Mouse (Mus musculus) erythroblast, adult 5-6 weeks (primary cell): Measurements from ENCODE around the gene Rap1b. TPM values are rescaled to one million over a fixed set of nuclear protein-coding genes. Genes with fewer than 3 reads are reported as not detected.

Experiments
- ATAC-seq: replicated peaks from 2 replicates; pipeline ENCODE4 v1.8.0; 2016; ENCODE audit warnings: moderate number of reproducible peaks, mild to moderate bottlenecking, moderate TSS enrichment, inconsistent platforms; ENCODE audit not compliant: poor library complexity, low FRiP score, severe bottlenecking
- total RNA-seq, 2 experiments: library from RNA; stranded (forward) in 1 of 2; stranded (reverse) in 1 of 2; fragments of 150-400 nt in 1 of 2; fragments of 200-764, 138-1000 nt in 1 of 2; gene quantifications; 2 replicates each; pipeline versions ENCODE4 v1.2.3 to v1.2.4; 2015 to 2017; ENCODE audit warnings: low replicate concordance in 2 of 2

Gene Rap1b
- total RNA-seq, 2 experiments from 2014 or later, result 33.7 to 134 TPM

DNA sequence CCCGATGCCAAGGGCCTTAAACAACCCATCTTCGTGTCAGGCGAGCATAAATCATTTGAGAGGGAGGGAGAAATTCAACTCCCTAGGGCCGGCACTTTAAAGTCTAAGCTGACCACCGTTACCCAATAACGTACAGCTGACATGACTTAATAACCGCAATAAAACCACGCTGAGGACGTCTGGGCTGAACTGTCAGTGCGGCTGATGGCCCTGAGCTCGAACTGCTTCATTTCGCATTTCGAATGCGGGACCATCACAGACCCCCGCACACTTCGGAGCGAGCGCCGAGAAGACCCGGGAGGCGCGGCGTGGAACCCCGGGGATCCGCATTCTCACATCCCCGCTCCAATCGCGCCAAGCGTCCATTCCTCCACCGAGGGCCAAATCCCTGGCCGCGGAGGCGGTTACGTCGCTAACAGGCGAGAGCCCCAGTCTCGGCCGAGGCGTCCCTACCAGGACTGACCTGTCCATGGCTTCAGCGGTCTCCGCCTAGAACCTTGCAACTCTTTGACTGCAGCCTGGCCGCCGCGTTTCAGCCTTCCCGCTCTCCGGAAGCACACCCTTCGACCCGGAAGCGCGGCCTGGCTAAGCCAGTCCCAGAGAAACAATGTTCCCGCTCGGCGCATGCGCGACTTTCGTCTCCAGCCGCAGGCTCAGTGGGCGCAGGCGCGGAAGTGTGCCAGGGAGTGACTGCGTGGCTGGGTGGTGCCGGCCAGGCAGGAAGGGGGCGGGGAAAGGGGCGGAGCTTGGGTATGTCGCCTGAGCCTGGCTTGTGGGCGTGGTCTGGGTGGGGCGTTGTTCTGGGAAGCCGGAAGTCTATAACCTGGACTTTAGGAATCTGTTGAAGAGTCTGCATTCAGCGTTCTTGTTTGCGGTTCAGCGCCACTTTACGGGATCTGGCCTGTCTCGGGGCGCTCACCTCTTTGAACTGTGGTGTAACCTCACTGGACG lies 53.4 kb downstream of the Rap1b start, which contains the start of gene Nup107:
Nup107 (minus strand) TSS at position 565 of the 951 bp plus-strand sequence.
- peak; percentile 94 for ATAC-seq

DNA sequence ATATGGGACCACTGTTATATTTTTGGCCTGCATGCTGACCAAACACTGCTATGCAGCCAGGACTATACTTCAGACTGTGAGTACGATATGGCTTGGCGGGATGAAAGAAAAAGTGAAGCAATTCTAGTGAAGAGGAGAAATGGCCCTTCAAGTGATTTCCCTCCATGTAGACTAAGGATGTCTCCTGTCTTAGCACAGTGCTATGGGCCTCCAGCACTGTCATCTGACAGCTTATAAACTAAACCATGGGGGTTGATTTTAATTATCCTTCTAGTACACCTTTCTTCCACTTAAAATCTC lies 54.7 kb downstream of the Rap1b start:
- no peak for ATAC-seq

DNA sequence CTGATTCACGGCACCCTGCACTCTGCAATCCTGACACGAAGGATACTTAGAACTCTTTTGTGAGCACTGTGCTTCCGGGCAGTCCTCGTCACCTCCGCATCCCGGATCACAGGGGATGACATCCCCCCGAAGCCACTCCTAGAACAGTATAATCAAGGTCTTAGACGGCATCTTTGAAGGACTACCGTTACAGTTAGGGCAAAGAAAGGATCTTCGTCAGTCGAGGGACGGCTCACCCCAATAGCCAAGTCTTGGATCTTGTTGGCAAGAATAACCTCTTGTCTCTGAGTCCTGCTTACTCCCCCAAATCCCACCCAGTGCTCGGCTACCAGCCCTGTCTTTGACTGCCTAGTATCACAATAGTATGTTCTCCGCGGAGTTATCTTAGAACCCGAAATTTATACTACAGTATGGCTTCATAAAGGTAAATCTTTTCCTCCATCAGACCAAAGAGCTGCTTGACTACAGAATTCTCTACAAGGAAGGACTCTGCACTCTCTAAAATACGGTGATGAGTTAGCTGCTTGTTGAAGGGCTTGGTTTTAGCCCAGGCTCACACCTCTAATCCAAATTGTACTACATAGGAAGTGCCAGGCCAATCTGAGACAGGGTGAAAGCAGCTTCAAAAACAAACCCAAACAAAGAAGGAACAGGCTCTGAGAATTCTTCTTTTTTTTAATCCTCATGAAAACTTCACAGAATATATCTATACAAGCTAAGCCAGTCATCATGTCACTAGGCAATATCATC lies 55.2 kb downstream of the Rap1b start:
- no peak for ATAC-seq

DNA sequence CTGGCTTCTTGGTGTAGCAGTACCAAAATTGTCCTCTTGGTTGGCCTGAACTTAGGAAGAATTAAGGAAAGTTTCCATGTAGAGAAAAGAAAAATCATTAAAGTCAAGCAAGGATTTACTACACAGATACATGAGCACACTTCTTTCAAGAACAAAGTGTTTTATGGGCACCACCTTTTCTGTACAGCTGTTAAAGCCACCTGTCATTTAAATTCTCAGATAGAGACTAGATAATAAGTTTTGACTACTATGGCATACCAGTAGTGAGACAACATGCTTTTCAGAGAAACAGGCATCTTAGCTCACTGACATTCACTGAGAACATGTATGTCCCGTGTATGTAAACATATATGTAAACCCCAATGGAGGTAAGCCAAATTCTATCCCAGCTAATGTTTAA lies 55.8 kb downstream of the Rap1b start:
- no peak for ATAC-seq

DNA sequence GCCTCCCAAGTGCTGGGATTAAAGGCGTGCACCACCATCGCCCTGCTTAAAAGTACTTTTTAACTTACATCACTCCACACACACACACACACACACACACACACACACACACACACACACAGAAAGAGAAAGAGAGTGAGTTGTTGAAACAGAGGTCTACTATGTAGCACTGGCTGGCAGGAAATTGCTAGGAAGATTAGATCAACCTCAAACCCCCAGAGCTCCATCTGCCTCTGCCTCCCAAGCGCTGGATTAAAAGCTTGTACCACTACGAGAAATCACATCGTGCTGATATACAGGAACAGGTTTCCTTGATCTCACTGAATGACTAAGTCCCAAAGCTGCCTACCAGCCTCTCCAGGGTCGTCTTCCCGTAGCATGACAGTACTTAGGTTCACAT lies 61.2 kb downstream of the Rap1b start:
- ATAC-seq, result no peak

DNA sequence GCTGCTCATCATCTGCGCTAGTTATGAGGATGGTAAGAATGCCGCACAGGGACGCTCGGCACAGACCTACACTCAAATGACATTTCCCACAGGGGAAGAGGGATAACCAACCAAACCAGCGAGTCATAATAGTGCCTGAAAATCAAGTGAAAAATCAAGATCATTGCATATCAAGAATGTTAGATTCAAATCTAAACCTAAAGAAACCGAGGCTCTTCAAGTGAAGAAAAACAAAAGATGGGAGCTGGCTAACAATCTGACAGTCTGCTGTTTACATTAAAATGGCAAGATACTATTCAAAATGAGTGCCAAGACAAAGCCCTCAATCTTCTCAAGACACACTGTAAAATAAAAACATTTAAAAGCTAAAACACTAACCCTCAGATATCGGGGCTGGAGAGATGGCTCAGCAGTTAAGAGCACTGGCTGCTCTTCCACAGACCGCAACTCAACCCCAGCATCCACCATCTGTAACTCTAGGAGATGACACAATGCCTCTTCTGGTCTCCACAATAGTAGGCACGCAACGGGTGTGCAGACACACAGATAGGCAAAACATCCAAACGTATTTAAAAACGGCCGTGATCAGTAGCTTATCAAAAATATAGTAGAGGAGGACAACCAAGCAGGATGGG lies 61.9 kb downstream of the Rap1b start:
- ATAC-seq, result no peak

GRCm38 (mm10) chr10:117782491-117783260 lies 63.2 kb downstream of the Rap1b start:
- no peak for ATAC-seq

GRCm38 (mm10) chr10:117782056-117782455 lies 63.8 kb downstream of the Rap1b start:
- ATAC-seq, result no peak

DNA sequence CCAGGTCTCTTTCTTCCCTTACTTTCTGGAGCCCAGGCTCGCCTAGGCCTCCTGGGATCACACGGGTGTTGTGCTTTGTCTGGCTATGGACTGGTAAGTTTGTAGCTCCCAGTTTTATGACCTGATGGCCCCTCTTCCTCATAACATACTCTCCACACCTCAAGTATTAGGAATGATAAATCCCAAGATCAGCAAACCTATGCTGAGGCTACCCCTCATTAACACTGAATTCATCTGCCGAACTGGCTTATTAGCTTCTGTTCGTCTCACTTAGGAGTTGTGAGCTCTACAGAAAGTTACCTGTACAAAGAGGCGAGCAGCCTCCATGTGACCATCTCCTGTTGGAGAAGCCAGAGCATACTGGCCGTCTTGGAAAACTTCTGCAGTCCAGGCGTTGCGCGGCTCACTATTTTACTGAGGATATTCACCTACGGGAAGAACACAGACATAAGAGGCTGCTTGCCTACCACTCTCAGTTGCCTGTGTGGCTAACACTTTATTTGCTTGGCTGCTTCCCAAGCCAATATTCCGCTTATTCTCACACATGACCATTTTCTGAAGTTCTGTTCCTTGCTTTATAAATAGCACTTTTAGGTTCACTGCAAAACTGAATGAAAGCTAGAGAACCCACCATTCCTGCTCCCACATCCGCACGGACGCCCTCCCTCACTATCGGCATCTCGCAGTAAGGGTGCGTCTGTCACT lies 64.7 kb downstream of the Rap1b start:
- no peak for ATAC-seq

- ATAC-seq, result no peak
Observed at GRCm38 (mm10) chr10:117780306-117780911, 65.4 kb downstream of the Rap1b start.

GRCm38 (mm10) chr10:117779581-117780305 lies 66.1 kb downstream of the Rap1b start:
- no peak for ATAC-seq

GRCm38 (mm10) chr10:117778951-117779350 lies 66.9 kb downstream of the Rap1b start:
- ATAC-seq, result no peak

GRCm38 (mm10) chr10:117778328-117778910 lies 67.4 kb downstream of the Rap1b start:
- no peak for ATAC-seq

GRCm38 (mm10) chr10:117777501-117778327 lies 68.1 kb downstream of the Rap1b start:
- ATAC-seq, result no peak

- ATAC-seq, result no peak
Observed at GRCm38 (mm10) chr10:117777103-117777470, 68.7 kb downstream of the Rap1b start.

DNA sequence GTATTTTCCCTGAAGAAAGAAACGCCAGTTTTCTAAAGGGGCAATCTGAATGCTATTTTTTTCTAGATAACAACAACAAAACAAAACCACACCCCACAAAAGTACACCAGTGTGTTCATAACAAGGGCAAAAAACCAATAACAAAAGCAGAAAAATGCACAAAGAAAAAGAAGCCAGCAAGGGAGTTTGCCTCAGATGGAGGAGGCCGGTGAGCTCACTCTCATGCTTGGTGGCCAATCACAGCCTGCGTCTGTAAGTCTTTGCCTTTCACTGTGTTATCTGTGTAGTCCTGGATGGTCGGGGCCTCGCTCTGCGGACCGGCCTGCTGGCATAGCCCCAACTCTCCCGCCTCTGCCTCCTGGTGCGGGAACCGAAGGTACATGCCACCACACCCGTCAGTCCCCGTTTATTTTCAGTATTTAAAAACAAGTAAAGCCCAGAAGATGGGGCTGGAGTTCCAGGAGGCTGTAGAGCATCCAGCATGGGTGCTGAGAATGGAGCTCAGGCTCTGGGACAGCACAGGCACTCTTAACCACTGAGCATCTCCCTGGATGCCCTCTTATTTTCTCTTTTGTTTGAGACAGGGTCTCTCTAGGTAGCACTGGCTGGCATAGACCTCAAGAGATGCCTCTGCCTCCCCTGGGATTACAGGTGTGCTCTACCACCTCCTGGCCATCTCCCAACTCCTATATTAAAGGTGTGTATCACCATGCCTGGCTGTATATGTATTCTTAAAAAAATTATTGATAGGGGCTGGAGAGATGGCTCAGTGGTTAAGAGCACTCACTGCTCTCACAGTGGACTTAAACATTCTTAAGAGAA lies 69.3 kb downstream of the Rap1b start:
- ATAC-seq, result peak; percentile 23; the same call in 1 of the 2 replicates
